Mouse (Mus musculus) kidney, adult 2 months (tissue): ENCODE results near the gene Tex101. TPM values are rescaled to one million over a fixed set of nuclear protein-coding genes. Genes with fewer than 3 reads are reported as not detected.
"Not testable (repeated sequence)": the region's sequence is repeated elsewhere in the genome, so short reads cannot be mapped to it uniquely, and the experiment has no call there.

Source experiments
- DNase-seq: peaks from one replicate; pipeline ENCODE4 v3.0.0; 2021
- H3K27ac ChIP-seq: fragments of 200-500 bp; 2 replicates; pipeline ENCODE4 v1.5.1; 2012; ENCODE audit warnings: low read depth, low read length, control low read depth, inconsistent platforms; ENCODE audit not compliant: insufficient read depth
- H3K27me3 ChIP-seq: fragments of 200-500 bp; replicated peaks from 2 replicates; pipeline ENCODE4 v1.6.1; 2012; ENCODE audit warnings: mild to moderate bottlenecking, moderate library complexity, low read length, inconsistent platforms; ENCODE audit not compliant: control insufficient read depth, insufficient read depth
- H3K36me3 ChIP-seq: fragments of 200-500 bp; 2 replicates; pipeline ENCODE4 v1.6.1; 2012; ENCODE audit warnings: mild to moderate bottlenecking, moderate library complexity, low read length, inconsistent platforms; ENCODE audit not compliant: control insufficient read depth, insufficient read depth
- H3K4me1 ChIP-seq: fragments of 200-500 bp; 2 replicates; pipeline ENCODE4 v1.6.1; 2011; ENCODE audit warnings: low read length; ENCODE audit not compliant: control insufficient read depth, insufficient read depth
- H3K4me3 ChIP-seq: fragments of 200-500 bp; 2 replicates; pipeline ENCODE4 v1.5.1; 2011; ENCODE audit warnings: mild to moderate bottlenecking, low read depth, low read length, control low read depth; ENCODE audit not compliant: insufficient read depth
- CTCF ChIP-seq: fragments of 200-500 bp; conservative IDR thresholded peaks from 2 replicates; pipeline ENCODE4 v1.5.1; 2011; ENCODE audit warnings: low read depth, mild to moderate bottlenecking, control low read depth, low read length, moderate library complexity, mixed read lengths; ENCODE audit not compliant: insufficient read depth, insufficient read length
- POLR2A ChIP-seq: fragments of 200-500 bp; IDR thresholded peaks from one replicate; pipeline ENCODE4 v1.6.1; 2011; ENCODE audit warnings: low read depth, low read length, control low read depth
- WGBS: fragments of 180-500 bp; shearing (Covaris S2); methylation state at CpG from one replicate; pipeline ENCODE4 v1.1.7; 2018; 5-methylcytosine and 5-hydroxymethylcytosine counted together
- polyA plus RNA-seq: library from polyadenylated mRNA; depleted of rRNA; stranded (reverse); fragments of >200 nt; gene quantifications from 2 replicates; pipeline ENCODE4 v1.2.3, GENCODE M21; 2012; rRNA removed

Gene Tex101
- polyA plus RNA-seq, 1 experiment = not detected

- no peak overlapping the region for H3K4me3 ChIP-seq
- no peaks in the 10 kb centered on the region for H3K36me3 ChIP-seq
- H3K27ac ChIP-seq = no peak overlapping the region
- no peaks in the 10 kb centered on the region for H3K4me1 ChIP-seq
- TF ChIP-seq CTCF (no peak), POLR2A (no peak)
- no peak for DNase-seq
- no peaks in the 10 kb centered on the region for H3K27me3 ChIP-seq
- 82% methylated on average over 13 of the region's 13 CpGs for WGBS
These were observed 56.6 kb downstream of the Tex101 start for GRCm38 (mm10) chr7:24619671-24620397.

GRCm38 (mm10) chr7:24618374-24618773, 58.1 kb downstream of the Tex101 start:
- not testable (repeated sequence) for H3K4me3 ChIP-seq, H3K27ac ChIP-seq, H3K27me3 ChIP-seq, DNase-seq, H3K4me1 ChIP-seq, H3K36me3 ChIP-seq
- WGBS = 94% methylated on average over 8 of the region's 8 CpGs

Other genes with a start within 250 kb of the Tex101 start
- 0.33 and 0.41 TPM in 2 replicates for gene Irgc1, start 224.4 kb downstream of the Tex101 start, polyA plus RNA-seq
- gene Plaur, start 214.2 kb downstream of the Tex101 start, polyA plus RNA-seq = 10.1 and 12.9 TPM in 2 replicates
- 54.7 and 66.4 TPM in 2 replicates for gene Cadm4, start 194.7 kb downstream of the Tex101 start, polyA plus RNA-seq
- gene Zfp428, start 169.7 kb downstream of the Tex101 start, polyA plus RNA-seq = 9.5 and 17.1 TPM in 2 replicates
- not detected in 2 replicates for gene AC161166.1, start 164.2 kb downstream of the Tex101 start, polyA plus RNA-seq
- 15.4 and 17.4 TPM in 2 replicates for gene Irgq, start 146.0 kb downstream of the Tex101 start, polyA plus RNA-seq
- not detected in 2 replicates for gene Pinlyp, start 130.6 kb downstream of the Tex101 start, polyA plus RNA-seq
- 29.0 and 31.2 TPM in 2 replicates for gene Xrcc1, start 130.4 kb downstream of the Tex101 start, polyA plus RNA-seq
- gene Ethe1, start 89.1 kb downstream of the Tex101 start, polyA plus RNA-seq = 172 and 173 TPM in 2 replicates
- gene Zfp575, start 89.0 kb downstream of the Tex101 start, polyA plus RNA-seq = 0.11 and 0.15 TPM in 2 replicates
- 2.8 and 3.1 TPM in 2 replicates for gene Phldb3, start 65.9 kb downstream of the Tex101 start, polyA plus RNA-seq
- 0.06 and 0.67 TPM in 2 replicates for gene Lypd3, start 40.1 kb downstream of the Tex101 start, polyA plus RNA-seq
- 0.10 TPM in 1 of 2 replicates, not detected in the other for gene BC049730, start 32.6 kb upstream of the Tex101 start, polyA plus RNA-seq
- not detected in 2 replicates for gene Gm4763, start 50.2 kb upstream of the Tex101 start, polyA plus RNA-seq
- 0.03 and 0.05 TPM in 2 replicates for gene Cd177, start 83.6 kb upstream of the Tex101 start, polyA plus RNA-seq
- not detected in 2 replicates for gene Ceacam10, start 100.5 kb upstream of the Tex101 start, polyA plus RNA-seq
- gene Gm9844, start 185.5 kb upstream of the Tex101 start, polyA plus RNA-seq = 0.94 and 2.2 TPM in 2 replicates
- 0.14 and 0.23 TPM in 2 replicates for gene Lypd4, start 193.3 kb upstream of the Tex101 start, polyA plus RNA-seq
- gene Dmrtc2, start 193.4 kb upstream of the Tex101 start, polyA plus RNA-seq = 0.11 TPM in 1 of 2 replicates, not detected in the other
- gene Rps19, start 207.7 kb upstream of the Tex101 start, polyA plus RNA-seq = 468 and 618 TPM in 2 replicates
- gene Cd79a, start 220.7 kb upstream of the Tex101 start, polyA plus RNA-seq = 2.0 and 27.1 TPM in 2 replicates
- gene Arhgef1, start 226.2 kb upstream of the Tex101 start, polyA plus RNA-seq = 92.6 and 111 TPM in 2 replicates